Mouse (Mus musculus) frontal cortex, adult 2 months (tissue): ENCODE results near the gene Rbbp5. TPM values are rescaled to one million over a fixed set of nuclear protein-coding genes. Genes with fewer than 3 reads are reported as not detected.

ENCODE experiments used
- DNase-seq, 2 experiments: peaks; one replicate each; pipeline ENCODE4 v3.0.0; 2022; ENCODE audit warnings: low spot score in 1 of 2; ENCODE audit errors: extremely low spot score in 1 of 2
- polyA plus RNA-seq: library from polyadenylated mRNA; depleted of rRNA; stranded (reverse); fragments of >200 nt; gene quantifications from 2 replicates; pipeline ENCODE4 v1.2.3, GENCODE M21; 2012; rRNA removed

Gene Rbbp5
- polyA plus RNA-seq, 1 experiment = 49.1 TPM

DNA sequence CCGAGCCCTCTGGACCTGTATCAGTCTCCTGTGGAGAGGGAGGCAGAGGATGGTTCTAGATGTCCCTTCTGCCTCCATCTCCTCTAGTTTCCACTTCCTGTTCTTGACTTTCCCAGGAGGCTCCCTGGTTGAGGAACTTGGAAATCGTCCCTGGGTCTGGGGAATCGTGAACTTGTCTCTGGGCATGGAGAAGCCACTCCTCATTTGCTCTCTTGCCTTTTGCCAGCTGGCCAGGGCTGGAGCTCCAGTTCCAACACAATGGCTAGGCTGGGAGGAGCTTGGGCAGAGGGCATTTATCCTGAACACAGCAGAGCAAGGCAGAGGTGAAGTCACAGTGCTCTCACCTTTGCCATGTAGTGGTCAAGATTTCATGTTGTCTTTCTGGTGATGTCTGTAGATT lies 59.3 kb downstream of the Rbbp5 start:
- no peak for DNase-seq

DNA sequence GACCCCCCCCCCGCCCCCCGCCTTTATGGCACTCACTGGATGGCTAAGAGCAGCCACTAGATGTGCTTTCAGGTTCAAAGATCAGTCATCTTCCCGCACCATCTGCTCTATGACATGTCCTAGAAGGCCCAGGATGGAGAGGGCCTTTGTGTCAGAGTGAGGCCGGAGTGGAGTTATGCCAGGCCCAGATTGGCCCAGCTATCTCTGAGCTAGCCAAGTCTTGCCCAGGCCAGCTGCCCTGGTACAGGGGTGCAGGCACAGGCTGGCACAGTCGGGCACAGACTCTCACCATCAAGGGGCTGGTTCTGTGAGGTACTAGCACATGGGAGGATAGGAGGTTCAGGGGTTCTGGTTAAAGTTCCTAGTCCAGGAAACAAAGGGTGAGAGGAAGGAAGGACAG lies 60.6 kb downstream of the Rbbp5 start:
- DNase-seq = no peak

DNA sequence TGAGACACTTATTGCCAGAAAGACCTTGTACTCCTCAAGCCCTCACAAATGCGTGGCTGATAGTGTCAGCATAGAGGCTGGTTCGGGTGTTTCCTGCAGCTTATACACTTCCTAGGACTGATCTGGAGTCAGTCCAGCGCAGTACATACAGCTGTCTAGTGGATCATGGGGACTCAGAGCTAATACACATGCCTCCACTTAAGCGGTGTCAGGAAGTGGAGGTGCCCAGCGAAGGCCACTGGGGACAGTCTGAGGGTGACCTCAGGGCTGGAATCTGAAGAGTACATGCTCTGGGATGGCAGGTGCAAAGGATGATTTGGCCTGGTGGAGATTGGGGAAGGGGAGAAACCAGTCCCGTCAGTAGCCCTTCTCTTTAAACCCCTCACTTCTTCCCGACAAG lies 63.5 kb downstream of the Rbbp5 start:
- no peak for DNase-seq

DNA sequence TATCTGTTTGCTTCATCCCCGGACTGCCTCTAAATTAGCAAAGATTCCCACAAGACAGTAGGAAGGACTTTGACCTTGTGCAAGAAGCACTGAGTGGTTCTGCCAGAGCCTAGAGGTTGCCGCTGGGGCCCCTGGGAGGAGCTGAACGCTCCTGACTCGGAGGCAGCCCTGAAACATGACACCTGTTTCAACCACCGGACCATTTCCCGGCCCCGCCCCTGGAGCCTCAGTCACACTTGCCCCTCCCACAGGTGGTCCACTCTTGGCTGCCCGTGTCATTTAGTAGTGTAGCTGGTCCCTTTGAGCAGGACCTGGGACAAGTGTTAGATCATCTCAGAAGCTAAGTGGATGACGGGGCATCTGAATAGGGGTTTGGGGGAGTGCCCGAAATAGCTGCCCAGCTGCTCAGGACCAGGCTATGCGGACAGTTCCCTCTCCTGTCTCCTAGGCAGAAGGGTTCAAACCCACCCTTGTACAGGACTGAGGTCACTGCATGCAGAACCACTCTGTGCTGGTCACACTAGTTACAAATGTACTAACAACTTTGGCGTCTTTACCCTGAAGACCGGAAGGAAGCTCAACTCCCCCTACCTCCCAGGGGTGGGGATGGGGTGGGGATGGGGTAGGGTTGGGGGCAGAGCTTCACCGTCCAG lies 64.1 kb downstream of the Rbbp5 start:
- DNase-seq = no peak

DNA sequence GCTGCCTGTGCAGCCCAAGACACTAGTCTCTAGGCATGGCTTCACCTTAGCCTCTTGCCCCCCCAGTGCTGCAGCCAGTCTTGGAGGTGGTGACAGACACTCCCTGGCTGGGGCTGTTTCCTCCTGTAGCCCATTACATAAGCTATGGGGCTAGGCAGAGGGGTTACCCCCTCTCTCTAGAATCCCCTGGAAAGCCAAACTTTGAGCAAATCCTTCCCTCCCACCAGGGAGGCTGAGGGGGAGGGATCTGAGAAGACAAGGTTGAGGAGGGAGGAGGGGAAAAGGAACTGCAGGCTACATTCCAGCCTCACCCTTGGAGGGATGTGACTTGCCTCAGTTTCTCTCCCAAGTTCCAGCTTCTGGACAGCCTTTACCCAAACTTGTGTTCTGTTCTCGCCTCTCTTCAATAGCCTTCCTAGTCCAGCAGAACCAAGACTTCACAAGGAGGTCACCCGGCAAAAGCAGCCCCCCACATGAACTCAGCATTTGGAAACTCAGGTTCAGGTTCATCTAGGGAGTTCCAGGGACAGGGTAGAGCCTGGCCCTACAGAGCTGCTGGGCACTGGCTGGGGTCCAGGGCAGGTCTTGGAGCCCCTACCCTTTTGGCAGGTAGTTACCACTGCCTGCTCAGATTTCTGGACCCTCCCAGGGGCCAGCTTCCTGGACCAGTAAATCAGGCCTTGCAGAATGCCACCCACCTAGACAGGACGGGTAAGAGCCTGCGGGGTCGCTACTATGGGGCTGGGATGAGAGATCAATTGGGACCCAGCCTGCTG lies 64.8 kb downstream of the Rbbp5 start:
- no peak for DNase-seq

DNA sequence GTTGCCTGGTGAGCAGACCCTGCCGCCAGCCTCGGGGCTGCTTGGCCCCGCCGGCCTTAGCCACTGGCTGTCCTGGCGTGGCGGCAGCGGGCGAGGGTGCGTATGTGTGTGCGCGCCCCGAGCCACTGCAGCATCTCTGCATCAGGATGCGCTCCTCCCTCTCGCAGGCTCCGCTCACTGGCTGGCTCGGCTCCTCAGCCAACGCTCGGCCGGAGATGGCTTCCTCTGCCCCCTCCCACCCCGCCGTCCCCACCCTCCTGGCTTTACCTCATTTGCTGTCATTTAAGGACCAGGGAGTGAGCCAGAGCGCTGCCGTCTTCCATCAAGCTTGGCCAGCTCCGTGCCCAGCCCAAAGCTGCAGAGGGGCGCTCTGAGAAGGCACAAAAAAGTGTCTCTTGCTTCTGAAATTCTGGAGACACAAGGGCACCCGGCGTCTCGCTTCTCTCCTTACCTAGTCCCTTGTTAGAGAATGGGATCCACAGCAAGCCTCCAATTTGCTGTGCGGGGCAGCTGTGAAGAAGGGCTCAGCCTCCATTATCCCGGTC lies 65.7 kb downstream of the Rbbp5 start, which contains the start of gene Cntn2:
TSS of gene Cntn2 (minus strand) at position 495 of the 545 bp plus-strand sequence.
- DNase-seq = peak in 1 of 2 experiments; percentile 80

DNA sequence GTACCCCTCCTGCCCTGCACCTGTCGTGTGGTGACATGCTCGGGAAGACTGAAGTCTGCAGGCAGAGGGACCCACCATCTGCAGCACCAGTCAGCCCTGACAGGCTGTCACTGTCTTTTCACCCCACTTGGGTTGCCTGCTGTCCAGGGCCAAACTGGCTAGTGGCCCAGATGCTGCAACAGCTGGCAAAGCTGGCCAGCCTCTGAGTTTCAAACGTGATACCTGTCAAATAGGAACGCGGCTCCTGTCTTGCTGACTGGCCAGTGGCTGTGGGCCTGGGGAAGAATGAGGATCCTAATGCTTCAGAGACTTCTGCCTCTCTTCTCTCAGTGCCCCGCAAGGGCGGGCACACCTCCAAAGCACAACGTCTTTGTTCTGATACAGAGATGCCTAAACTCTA lies 66.6 kb downstream of the Rbbp5 start:
- DNase-seq = no peak

Other genes starting within 250 kb of the Rbbp5 start
- gene Gm10188, start 247.6 kb upstream of the Rbbp5 start, polyA plus RNA-seq = not detected in 2 replicates
- 8.8 and 10.1 TPM in 2 replicates for gene Klhdc8a, start 178.7 kb upstream of the Rbbp5 start, polyA plus RNA-seq
- gene Nuak2, start 161.2 kb upstream of the Rbbp5 start, polyA plus RNA-seq = 0.84 and 1.0 TPM in 2 replicates
- gene Tmcc2, start 86.1 kb upstream of the Rbbp5 start, polyA plus RNA-seq = 119 and 131 TPM in 2 replicates
- gene Dstyk, start 59.8 kb upstream of the Rbbp5 start, polyA plus RNA-seq = 22.1 and 26.6 TPM in 2 replicates
- 5.1 and 6.4 TPM in 2 replicates for gene Tmem81, start 28.9 kb downstream of the Rbbp5 start, polyA plus RNA-seq
- gene Cntn2, start 65.9 kb downstream of the Rbbp5 start, polyA plus RNA-seq = 35.6 and 39.8 TPM in 2 replicates